Mouse (Mus musculus): ENCODE results near the gene Map4k3.

DNA sequence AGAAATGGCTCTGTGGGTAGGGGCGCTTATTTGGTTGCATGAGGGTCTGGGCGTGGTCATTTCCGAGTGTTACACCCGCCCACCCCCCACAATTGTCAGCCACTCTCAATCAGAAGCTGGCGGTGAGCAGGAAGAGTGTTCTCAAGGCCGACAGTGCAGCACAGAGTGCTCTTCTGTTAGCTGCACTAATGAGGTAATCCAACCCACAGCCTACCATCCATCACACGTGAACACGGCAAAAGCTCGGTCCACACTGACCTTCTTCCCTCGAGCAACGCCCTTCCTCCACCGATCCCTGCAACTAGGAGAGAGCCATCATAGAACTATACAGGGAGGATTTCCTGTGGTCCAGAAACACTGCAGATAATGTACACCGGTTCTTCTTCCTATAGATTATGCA, 36.1 kb downstream of the Map4k3 start:
- no peak for TF ChIP-seq CTCF (IDR thresholded peaks at IDR 0.05; ENCODE audit: control insufficient read depth, insufficient read depth, insufficient replicate concordance, low read depth, low read length)
- no peak for TF ChIP-seq POLR2A (IDR thresholded peaks at IDR 0.05; ENCODE audit: control insufficient read depth, low read depth, low read length)
